Mouse (Mus musculus) hindbrain, postnatal 0 days (tissue): ENCODE data around the gene Zfp11. TPM values are rescaled to one million over a fixed set of nuclear protein-coding genes. Genes with fewer than 3 reads are reported as not detected.
"Not testable (repeated sequence)": the region's sequence is repeated elsewhere in the genome, so short reads cannot be mapped to it uniquely, and the experiment has no call there.

Experiments
- ATAC-seq: fragments of 200-750 bp; cut with Nextera tagmentation; 2 replicates; pipeline ENCODE4 v1.8.0; 2017; ENCODE audit warnings: mild to moderate bottlenecking, moderate TSS enrichment, moderate library complexity
- DNase-seq: peaks from one replicate; pipeline ENCODE4 v3.0.0-alpha.2; 2015; ENCODE audit warnings: low spot score
- H3K27ac ChIP-seq: fragments of 300-500 bp; sonication (generic); 2 replicates; pipeline ENCODE4 v1.5.1; 2014; ENCODE audit warnings: mild to moderate bottlenecking
- H3K27me3 ChIP-seq: fragments of 300-500 bp; sonication (generic); 2 replicates; pipeline ENCODE4 v1.6.1; 2014; ENCODE audit warnings: low read length, mixed read lengths; ENCODE audit not compliant: insufficient read depth
- H3K36me3 ChIP-seq: fragments of 300-500 bp; sonication (generic); 2 replicates; pipeline ENCODE4 v1.6.1; 2014; ENCODE audit warnings: low read length, mixed read lengths; ENCODE audit not compliant: insufficient read depth
- H3K4me1 ChIP-seq: fragments of 300-500 bp; sonication (generic); 2 replicates; pipeline ENCODE4 v1.6.1; 2014; ENCODE audit warnings: antibody characterized with exemption, low read length, mixed read lengths; ENCODE audit not compliant: insufficient read depth
- H3K4me2 ChIP-seq: fragments of 300-500 bp; sonication (generic); 2 replicates; pipeline ENCODE4 v1.6.1; 2014; ENCODE audit warnings: low read depth, mild to moderate bottlenecking, low read length, moderate library complexity, mixed read lengths
- H3K4me3 ChIP-seq: fragments of 300-500 bp; sonication (generic); 2 replicates; pipeline ENCODE4 v1.5.1; 2014; ENCODE audit warnings: low read length
- H3K9ac ChIP-seq: fragments of 300-500 bp; sonication (generic); replicated peaks from 2 replicates; pipeline ENCODE4 v1.6.1; 2014; ENCODE audit warnings: mild to moderate bottlenecking, low read length, moderate library complexity, mixed read lengths
- H3K9me3 ChIP-seq: fragments of 300-500 bp; sonication (generic); 2 replicates; pipeline ENCODE4 v1.6.1; 2016; ENCODE audit warnings: low read length, mixed read lengths
- CTCF ChIP-seq: IDR thresholded peaks from 2 replicates; pipeline ENCODE4 v1.5.1; 2016; ENCODE audit warnings: antibody characterized with exemption, control low read depth, low read depth
- WGBS: fragments of 180-500 bp; shearing (Covaris S2); extraction: QIAGEN DNeasy Blood & Tissue Kit; methylation state at CpG from one replicate; pipeline ENCODE4 v1.1.7; 2014; 5-methylcytosine and 5-hydroxymethylcytosine counted together
- polyA plus RNA-seq: library from polyadenylated mRNA; unstranded; fragments of >200 nt; fragmentation: Nextera tagmentation; extraction: Ambion mirVana; gene quantifications from 2 replicates; pipeline ENCODE4 v1.2.1, GENCODE M21; 2015
- total RNA-seq: library from RNA; depleted of rRNA; stranded (reverse); fragments of >200 nt; gene quantifications from 2 replicates; pipeline ENCODE4 v1.2.3, GENCODE M21; 2014

Zfp11 gene
- total and polyA plus RNA-seq, 2 experiments from 2014 or later: 3.3 to 3.4 TPM

DNA sequence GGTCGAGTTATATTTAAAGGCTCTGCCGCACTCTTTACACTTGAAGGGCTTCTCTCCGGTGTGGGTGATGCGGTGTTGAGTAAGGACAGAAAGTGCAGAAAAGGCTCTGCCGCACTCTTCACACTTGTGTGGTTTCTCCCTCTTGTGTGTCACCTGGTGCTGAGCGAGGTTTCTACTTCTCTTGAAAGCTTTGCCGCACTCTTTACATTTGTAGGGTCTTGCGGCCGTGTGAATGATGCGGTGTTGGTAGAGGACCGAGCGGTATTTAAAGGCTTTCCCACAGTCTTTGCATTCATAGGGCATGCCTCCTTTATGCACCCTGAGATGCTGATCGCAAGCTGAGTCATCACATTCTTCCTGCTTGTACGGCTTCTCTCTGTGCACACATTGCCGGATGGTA is 12.0 kb downstream of the Zfp11 start:
- TF ChIP-seq CTCF: no peak
- H3K27me3 ChIP-seq: no peaks in the 10 kb centered on the region
- H3K36me3 ChIP-seq: peaks cover 45% of the 10 kb centered on the region
- H3K4me3 ChIP-seq: no peak overlapping the region
- DNase-seq (no peak), ATAC-seq (no peak)
- 92% methylated on average over 15 of the region's 15 CpGs for WGBS
- no peak overlapping the region for H3K4me2 ChIP-seq
- no peaks in the 10 kb centered on the region for H3K9me3 ChIP-seq
- no peak overlapping the region for H3K9ac ChIP-seq
- H3K4me1 ChIP-seq: no peaks in the 10 kb centered on the region
- no peak overlapping the region for H3K27ac ChIP-seq

DNA sequence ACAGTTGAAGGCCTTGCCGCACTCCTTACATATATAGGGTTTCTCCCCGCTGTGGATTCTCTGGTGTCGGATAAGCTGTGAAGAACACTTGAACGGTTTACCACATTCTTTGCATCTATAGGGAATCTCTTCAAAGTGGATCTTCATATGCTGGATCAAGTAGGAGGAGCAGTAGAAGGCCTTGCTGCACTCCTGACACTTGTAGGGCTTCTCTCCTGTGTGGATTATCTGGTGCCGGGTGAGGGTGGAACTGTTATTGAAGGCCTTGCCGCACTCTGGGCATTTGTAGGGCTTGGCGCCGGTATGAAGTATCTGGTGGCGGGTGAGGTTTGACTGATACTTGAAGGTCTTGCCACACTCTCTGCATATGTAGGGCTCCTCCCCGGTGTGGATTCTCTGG is 12.9 kb downstream of the Zfp11 start:
- Histone ChIP-seq H3K9me3 (no peaks in the 10 kb centered on the region), H3K27me3 (no peaks in the 10 kb centered on the region), H3K27ac (no peak overlapping the region), H3K9ac (no peak overlapping the region), H3K36me3 (peaks cover 45% of the 10 kb centered on the region), H3K4me3 (no peak overlapping the region), H3K4me2 (no peak overlapping the region), H3K4me1 (no peaks in the 10 kb centered on the region)
- WGBS: 97% methylated on average over 10 of the region's 10 CpGs
- no peak for ATAC-seq
- DNase-seq: no peak
- no peak for TF ChIP-seq CTCF

DNA sequence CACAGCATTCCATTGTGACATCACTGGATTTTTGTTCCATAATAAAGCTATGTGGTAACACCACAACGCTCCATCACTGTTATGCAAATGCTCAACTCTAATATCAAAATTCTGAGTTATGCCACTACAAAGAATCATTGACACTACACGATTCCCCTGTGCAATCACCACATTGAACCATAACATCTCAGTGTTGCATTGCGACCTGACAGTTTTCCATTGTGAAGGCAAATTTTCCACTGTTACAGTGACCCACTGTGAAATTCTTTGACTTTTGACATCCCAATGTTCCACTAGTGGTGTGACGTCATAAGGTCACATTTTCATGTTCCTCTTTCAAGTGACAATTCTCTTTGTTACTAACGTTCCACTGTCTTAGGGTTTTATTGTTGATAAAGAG is 19.0 kb downstream of the Zfp11 start:
- WGBS: 75% methylated on average over 5 of the region's 5 CpGs
- DNase-seq: no peak
- Histone ChIP-seq H3K27me3 (no peaks in the 10 kb centered on the region), H3K4me1 (no peaks in the 10 kb centered on the region), H3K9ac (no peak overlapping the region), H3K27ac (no peak overlapping the region), H3K4me3 (no peak overlapping the region), H3K9me3 (no peaks in the 10 kb centered on the region), H3K4me2 (no peak overlapping the region), H3K36me3 (no peaks in the 10 kb centered on the region)
- no peak for TF ChIP-seq CTCF
- ATAC-seq: no peak

DNA sequence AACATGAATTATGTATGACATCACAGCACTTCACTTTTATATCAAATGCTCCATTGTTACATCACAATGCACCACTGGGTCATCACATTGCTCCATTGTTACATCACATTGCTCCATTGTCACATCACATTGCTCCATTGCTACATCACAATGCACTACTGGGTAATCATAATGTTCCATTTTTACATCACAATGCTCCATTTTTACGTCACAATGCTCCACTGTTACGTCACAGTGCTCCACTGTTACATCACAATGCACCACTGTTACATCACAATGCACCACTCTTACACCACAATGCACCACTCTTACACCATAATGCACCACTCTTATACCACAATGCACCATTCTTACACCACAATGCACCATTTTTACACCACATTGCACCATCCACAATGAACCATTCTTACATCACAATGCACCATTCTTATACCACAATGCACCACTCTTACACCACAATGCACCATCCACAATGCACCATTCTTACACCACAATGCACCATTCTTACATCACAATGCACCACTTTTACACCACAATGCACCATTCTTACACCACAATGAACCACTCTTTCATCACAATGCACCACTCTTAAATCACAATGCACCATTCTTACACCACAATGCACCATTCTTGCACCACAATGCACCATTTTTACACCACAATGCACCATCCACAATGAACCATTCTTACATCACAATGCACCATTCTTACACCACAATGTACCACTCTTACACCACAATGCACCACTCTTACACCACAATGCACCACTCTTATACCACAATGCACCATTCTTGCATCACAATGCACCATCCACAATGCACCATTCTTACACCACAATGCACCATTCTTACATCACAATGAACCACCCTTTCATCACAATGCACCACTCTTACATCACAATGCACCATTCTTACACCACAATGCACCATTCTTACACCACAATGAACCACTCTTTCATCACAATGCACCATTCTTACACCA is 37.3 kb downstream of the Zfp11 start:
- H3K36me3 ChIP-seq, H3K9ac ChIP-seq, H3K4me2 ChIP-seq, H3K4me3 ChIP-seq, H3K4me1 ChIP-seq, DNase-seq, H3K27me3 ChIP-seq, ATAC-seq, H3K9me3 ChIP-seq, H3K27ac ChIP-seq: not testable (repeated sequence)
- 86% methylated on average over 2 of the region's 2 CpGs for WGBS

DNA sequence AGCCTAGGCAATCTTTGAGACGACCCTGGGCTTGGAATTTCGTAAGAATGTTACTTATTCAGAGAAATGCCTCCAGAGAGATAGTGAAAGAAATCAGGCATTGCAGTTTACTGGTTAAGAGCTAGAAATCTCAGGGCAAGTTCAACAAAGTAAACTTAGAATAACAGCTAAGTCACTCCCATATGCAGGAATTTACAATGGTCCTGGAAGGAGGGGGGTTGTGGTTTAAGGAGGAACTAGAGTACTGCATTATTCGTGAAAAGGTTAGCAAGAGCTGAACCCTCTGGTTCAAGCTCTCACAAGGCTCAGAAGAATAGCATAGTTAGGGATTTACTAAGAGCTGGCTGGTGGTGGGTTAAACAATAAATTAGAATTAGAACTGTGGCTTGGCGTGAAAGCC is 43.3 kb downstream of the Zfp11 start:
- H3K36me3 ChIP-seq, H3K27me3 ChIP-seq, H3K9ac ChIP-seq, H3K27ac ChIP-seq, H3K4me1 ChIP-seq, ATAC-seq, H3K4me3 ChIP-seq, H3K9me3 ChIP-seq, DNase-seq, H3K4me2 ChIP-seq: not testable (repeated sequence)
- WGBS: 80% methylated on average over 4 of the region's 4 CpGs

DNA sequence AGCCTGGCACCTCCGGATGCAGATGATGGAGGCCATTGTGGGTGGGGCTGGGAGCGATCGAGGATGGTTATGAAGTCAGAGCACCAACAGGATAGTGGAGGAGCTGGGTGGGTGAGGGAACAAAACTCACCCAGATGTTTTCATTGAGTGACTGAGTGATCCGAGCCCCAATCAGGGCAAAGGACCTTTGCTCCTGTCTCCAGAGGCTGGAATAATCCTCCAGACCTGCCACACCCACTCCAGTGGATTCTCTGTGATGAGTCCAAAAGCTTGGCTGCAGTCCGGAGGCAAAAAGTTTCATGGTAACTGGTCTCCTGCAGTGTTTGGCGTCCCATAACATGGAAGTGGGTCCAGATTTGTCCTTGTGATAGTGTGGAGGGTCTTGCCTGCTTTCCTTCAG is 43.8 kb downstream of the Zfp11 start:
- no peak overlapping the region for H3K27ac ChIP-seq
- no peaks in the 10 kb centered on the region for H3K4me1 ChIP-seq
- H3K9me3 ChIP-seq: no peaks in the 10 kb centered on the region
- 85% methylated on average over 6 of the region's 6 CpGs for WGBS
- H3K9ac ChIP-seq: no peak overlapping the region
- H3K36me3 ChIP-seq: no peaks in the 10 kb centered on the region
- no peak for TF ChIP-seq CTCF
- H3K4me2 ChIP-seq: no peak overlapping the region
- ATAC-seq (no peak), DNase-seq (no peak)
- H3K27me3 ChIP-seq: no peaks in the 10 kb centered on the region
- no peak overlapping the region for H3K4me3 ChIP-seq

DNA sequence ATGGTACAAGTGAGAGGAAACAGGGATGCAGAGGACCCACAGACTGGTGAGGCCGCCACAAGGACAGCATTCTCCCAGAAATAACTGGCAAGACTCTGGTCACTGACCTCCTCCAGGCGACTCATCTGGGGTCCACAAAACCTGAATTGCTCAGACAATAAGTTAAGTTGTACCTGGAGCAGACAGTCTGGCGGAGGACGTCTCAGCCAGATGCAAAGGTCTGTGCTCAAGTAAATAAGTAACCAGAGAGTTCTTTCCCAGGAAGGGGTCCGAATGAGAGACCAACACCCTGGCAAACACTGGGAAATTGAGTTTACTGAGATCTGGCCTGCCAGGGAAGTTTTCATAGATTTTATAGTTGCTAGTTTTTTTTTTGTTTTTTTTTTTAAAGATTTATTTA is 48.5 kb downstream of the Zfp11 start:
- Histone ChIP-seq H3K4me3 (no peak overlapping the region), H3K27me3 (no peaks in the 10 kb centered on the region), H3K4me1 (no peaks in the 10 kb centered on the region), H3K27ac (no peak overlapping the region), H3K4me2 (no peak overlapping the region), H3K36me3 (no peaks in the 10 kb centered on the region), H3K9ac (no peak overlapping the region), H3K9me3 (no peaks in the 10 kb centered on the region)
- ATAC-seq (no peak), DNase-seq (no peak)
- 83% methylated on average over 5 of the region's 5 CpGs for WGBS
- no peak for TF ChIP-seq CTCF

DNA sequence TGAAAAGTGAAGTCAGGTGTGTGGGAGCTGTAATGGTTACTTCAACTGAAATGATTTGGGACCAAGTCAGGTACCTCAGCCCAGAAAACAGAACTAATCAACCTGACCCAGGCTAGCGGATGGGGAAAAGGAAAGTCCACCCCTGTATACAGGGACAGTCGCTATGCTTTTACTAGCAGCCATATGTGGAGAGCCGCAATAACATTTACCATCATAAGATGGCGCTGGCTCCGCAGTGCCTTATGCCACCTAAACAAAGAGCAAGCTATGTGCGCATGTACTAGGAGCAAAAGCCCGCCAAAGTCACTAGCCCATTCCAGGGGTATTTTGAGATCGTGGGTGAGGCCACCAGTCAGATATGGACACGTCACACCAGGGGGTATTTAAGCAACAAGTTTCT is 49.3 kb downstream of the Zfp11 start:
- H3K4me1 ChIP-seq, H3K4me3 ChIP-seq, DNase-seq, H3K4me2 ChIP-seq, H3K9me3 ChIP-seq, H3K27ac ChIP-seq, H3K36me3 ChIP-seq, H3K27me3 ChIP-seq, H3K9ac ChIP-seq, ATAC-seq: not testable (repeated sequence)
- WGBS: 67% methylated on average over 9 of the region's 9 CpGs
